Mouse (Mus musculus) kidney, postnatal 0 days (tissue): ENCODE results near the gene Bcar3. TPM values are rescaled to one million over a fixed set of nuclear protein-coding genes. Genes with fewer than 3 reads are reported as not detected.

Experiments used
- ATAC-seq: fragments of 200-750 bp; cut with Nextera tagmentation; replicated peaks from 2 replicates; pipeline ENCODE4 v1.8.0; 2017; ENCODE audit warnings: low read depth, moderate number of reproducible peaks, moderate TSS enrichment, moderate library complexity; ENCODE audit not compliant: low FRiP score
- DNase-seq: peaks from one replicate; pipeline ENCODE4 v3.0.0-alpha.2; 2016; ENCODE audit warnings: low spot score
- H3K27ac ChIP-seq: fragments of 300-500 bp; sonication (generic); 2 replicates; pipeline ENCODE4 v1.5.1; 2014; ENCODE audit warnings: mild to moderate bottlenecking
- H3K27me3 ChIP-seq: fragments of 300-500 bp; sonication (generic); 2 replicates; pipeline ENCODE4 v1.6.1; 2014; ENCODE audit warnings: low read length, mixed read lengths; ENCODE audit not compliant: insufficient read depth
- H3K36me3 ChIP-seq: fragments of 300-500 bp; sonication (generic); 2 replicates; pipeline ENCODE4 v1.6.1; 2014; ENCODE audit warnings: low read length, mixed read lengths; ENCODE audit not compliant: insufficient read depth
- H3K4me1 ChIP-seq: fragments of 300-500 bp; sonication (generic); replicated peaks from 2 replicates; pipeline ENCODE4 v1.6.1; 2014; ENCODE audit warnings: antibody characterized with exemption, low read length, mixed read lengths; ENCODE audit not compliant: insufficient read depth
- H3K4me2 ChIP-seq: fragments of 300-500 bp; sonication (generic); 2 replicates; pipeline ENCODE4 v1.6.1; 2014; ENCODE audit warnings: mild to moderate bottlenecking, low read length, moderate library complexity, mixed read lengths
- H3K4me3 ChIP-seq: fragments of 300-500 bp; sonication (generic); replicated peaks from 2 replicates; pipeline ENCODE4 v1.5.1; 2014; ENCODE audit warnings: low read depth, low read length
- H3K9ac ChIP-seq: fragments of 300-500 bp; sonication (generic); 2 replicates; pipeline ENCODE4 v1.6.1; 2014; ENCODE audit warnings: low read depth, low read length
- H3K9me3 ChIP-seq: fragments of 300-500 bp; sonication (generic); replicated peaks from 2 replicates; pipeline ENCODE4 v1.6.1; 2016; ENCODE audit warnings: low read length, inconsistent platforms, mixed read lengths
- CTCF ChIP-seq: IDR thresholded peaks from 2 replicates; pipeline ENCODE4 v1.5.1; 2016; ENCODE audit warnings: antibody characterized with exemption, low read depth, mild to moderate bottlenecking, moderate library complexity
- WGBS: fragments of 180-500 bp; shearing (Covaris S2); extraction: QIAGEN DNeasy Blood & Tissue Kit; methylation state at CpG from one replicate; pipeline ENCODE4 v1.1.7; 2014; 5-methylcytosine and 5-hydroxymethylcytosine counted together
- polyA plus RNA-seq: library from polyadenylated mRNA; unstranded; fragments of >200 nt; fragmentation: Nextera tagmentation; extraction: Ambion mirVana; gene quantifications from 2 replicates; pipeline ENCODE4 v1.2.1, GENCODE M21; 2015

The Bcar3 gene
- polyA plus RNA-seq, 1 experiment from 2014 or later: 18.8 TPM

GRCm38 (mm10) chr3:122333493-122333892, 39.6 kb downstream of the Bcar3 start:
- DNase-seq (peak; percentile 39), ATAC-seq (no peak)
- TF ChIP-seq CTCF: no peak
- Histone ChIP-seq H3K9ac (no peak overlapping the region), H3K36me3 (no peaks in the 10 kb centered on the region), H3K27ac (no peak overlapping the region), H3K4me3 (no peak overlapping the region), H3K4me2 (no peak overlapping the region), H3K4me1 (0 out of 2 replicates have a peak, but pooled peaks cover 6% of the 10 kb centered on the region), H3K27me3 (no peaks in the 10 kb centered on the region), H3K9me3 (no peaks in the 10 kb centered on the region)
- WGBS: 27% methylated on average over 4 of the region's 4 CpGs

- Histone ChIP-seq H3K4me1 (0 out of 2 replicates have a peak, but pooled peaks cover 6% of the 10 kb centered on the region), H3K27me3 (no peaks in the 10 kb centered on the region), H3K9ac (no peak overlapping the region), H3K9me3 (no peaks in the 10 kb centered on the region), H3K27ac (no peak overlapping the region), H3K4me2 (no peak overlapping the region), H3K4me3 (no peak overlapping the region), H3K36me3 (no peaks in the 10 kb centered on the region)
- TF ChIP-seq CTCF: no peak
- DNase-seq (peak; percentile 10), ATAC-seq (no peak)
- 31% methylated on average over 7 of the region's 7 CpGs for WGBS
Observed at GRCm38 (mm10) chr3:122333902-122334301, 40.0 kb downstream of the Bcar3 start.

DNA sequence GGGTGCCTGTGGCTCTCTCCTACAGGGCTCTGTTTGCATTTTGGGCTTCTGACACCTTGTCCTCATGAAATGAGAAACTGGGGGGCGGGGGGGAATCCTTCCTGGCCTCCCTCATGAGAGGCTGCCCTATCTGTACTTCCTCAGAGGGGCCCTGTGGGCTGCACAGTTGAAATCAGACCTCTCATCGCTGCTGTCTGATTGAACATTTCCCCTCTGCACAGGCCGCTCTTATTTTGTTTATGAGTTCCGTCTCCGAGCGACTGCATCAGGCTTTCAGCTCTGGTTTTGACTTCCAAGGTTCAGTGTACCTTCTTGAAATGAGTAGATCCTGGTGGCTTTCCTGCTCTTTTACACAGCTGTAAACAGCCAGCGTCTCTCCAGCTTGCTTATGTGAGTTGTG, 40.4 kb downstream of the Bcar3 start:
- Histone ChIP-seq H3K4me2 (no peak overlapping the region), H3K27me3 (no peaks in the 10 kb centered on the region), H3K27ac (no peak overlapping the region), H3K4me1 (0 out of 2 replicates have a peak, but pooled peaks cover 6% of the 10 kb centered on the region), H3K36me3 (no peaks in the 10 kb centered on the region), H3K4me3 (no peak overlapping the region), H3K9ac (no peak overlapping the region), H3K9me3 (no peaks in the 10 kb centered on the region)
- no peak for ATAC-seq
- 36% methylated on average over 7 of the region's 7 CpGs for WGBS
- no peak for DNase-seq
- TF ChIP-seq CTCF: no peak

- DNase-seq (no peak), ATAC-seq (no peak)
- WGBS: 88% methylated on average over 4 of the region's 4 CpGs
- H3K4me2 ChIP-seq: no peak overlapping the region
- no peak overlapping the region for H3K4me3 ChIP-seq
- H3K4me1 ChIP-seq: 0 out of 2 replicates have a peak, but pooled peaks cover 6% of the 10 kb centered on the region
- TF ChIP-seq CTCF: no peak
- no peak overlapping the region for H3K27ac ChIP-seq
- no peaks in the 10 kb centered on the region for H3K9me3 ChIP-seq
- H3K27me3 ChIP-seq: no peaks in the 10 kb centered on the region
- H3K9ac ChIP-seq: no peak overlapping the region
- H3K36me3 ChIP-seq: no peaks in the 10 kb centered on the region
Observed at GRCm38 (mm10) chr3:122336030-122336429, 42.1 kb downstream of the Bcar3 start.

DNA sequence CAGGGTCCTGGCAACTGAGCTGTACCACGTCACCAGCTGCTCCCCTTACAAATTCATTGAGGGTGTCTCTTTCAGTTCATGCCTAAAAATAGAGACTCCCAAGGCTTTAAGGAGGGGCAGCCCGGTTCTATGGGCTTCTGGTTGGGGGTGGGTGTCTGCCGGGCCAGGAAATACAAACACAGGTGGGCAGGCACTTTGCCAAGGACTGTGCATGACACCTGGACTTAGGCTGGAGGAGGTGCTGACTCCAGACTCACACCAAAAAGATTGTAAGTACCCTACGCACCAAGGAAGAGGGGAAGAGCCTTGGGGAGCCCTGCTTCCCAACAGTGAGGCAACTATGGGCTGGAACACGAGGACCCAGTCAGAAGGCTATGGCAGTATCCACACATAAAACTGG, 44.1 kb downstream of the Bcar3 start:
- no peaks in the 10 kb centered on the region for H3K36me3 ChIP-seq
- WGBS: 53% methylated on average over 5 of the region's 5 CpGs
- H3K27me3 ChIP-seq: no peaks in the 10 kb centered on the region
- no peak overlapping the region for H3K9ac ChIP-seq
- no peak overlapping the region for H3K27ac ChIP-seq
- H3K9me3 ChIP-seq: no peaks in the 10 kb centered on the region
- TF ChIP-seq CTCF: no peak
- H3K4me1 ChIP-seq: 0 out of 2 replicates have a peak, but pooled peaks cover 6% of the 10 kb centered on the region
- no peak overlapping the region for H3K4me2 ChIP-seq
- DNase-seq: no peak
- H3K4me3 ChIP-seq: no peak overlapping the region
- ATAC-seq: no peak

DNA sequence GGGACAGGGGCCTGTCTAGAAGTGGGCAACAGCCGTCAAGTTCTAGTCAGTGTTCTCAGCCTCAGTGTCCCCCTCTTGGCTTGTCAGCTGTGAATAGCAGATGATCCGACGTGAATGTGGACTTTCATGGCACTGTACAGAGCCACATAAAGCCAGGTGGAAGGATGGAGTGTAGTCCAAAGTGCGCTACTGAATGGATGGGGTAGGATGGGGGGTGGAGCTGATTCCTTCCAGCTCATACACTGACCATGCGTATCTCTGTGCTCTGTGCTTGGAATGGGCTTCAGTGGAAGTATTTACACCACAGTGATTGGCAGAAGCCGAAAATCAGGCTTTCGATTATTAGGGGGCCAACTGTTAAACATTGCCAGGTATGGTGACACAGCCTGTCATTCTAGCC, 45.0 kb downstream of the Bcar3 start:
- no peak overlapping the region for H3K4me3 ChIP-seq
- 92% methylated on average over 7 of the region's 7 CpGs for WGBS
- H3K4me1 ChIP-seq: 0 out of 2 replicates have a peak, but pooled peaks cover 5% of the 10 kb centered on the region
- no peaks in the 10 kb centered on the region for H3K9me3 ChIP-seq
- no peaks in the 10 kb centered on the region for H3K36me3 ChIP-seq
- peak; percentile 59; the same call in 1 of the 2 replicates for ATAC-seq
- no peak overlapping the region for H3K4me2 ChIP-seq
- no peak for TF ChIP-seq CTCF
- no peaks in the 10 kb centered on the region for H3K27me3 ChIP-seq
- DNase-seq: no peak
- no peak overlapping the region for H3K9ac ChIP-seq
- H3K27ac ChIP-seq: no peak overlapping the region
